Mouse (Mus musculus) cerebellum, adult 2 months (tissue): ENCODE results near the gene Ddx46. TPM values are rescaled to one million over a fixed set of nuclear protein-coding genes. Genes with fewer than 3 reads are reported as not detected.

Experiments
- DNase-seq, 2 experiments: peaks; one replicate each; pipeline ENCODE4 v3.0.0; 2021
- H3K27ac ChIP-seq: fragments of 200-500 bp; 2 replicates; pipeline ENCODE4 v1.5.1; 2012; ENCODE audit warnings: low read length, control low read depth, inconsistent platforms; ENCODE audit not compliant: insufficient read depth
- H3K27me3 ChIP-seq: fragments of 200-500 bp; 2 replicates; pipeline ENCODE4 v1.6.1; 2012; ENCODE audit warnings: inconsistent platforms, mild to moderate bottlenecking, low read length, moderate library complexity; ENCODE audit not compliant: control insufficient read depth, insufficient read depth
- H3K4me1 ChIP-seq: fragments of 200-500 bp; 2 replicates; pipeline ENCODE4 v1.6.1; 2011; ENCODE audit warnings: low read length; ENCODE audit not compliant: control insufficient read depth, insufficient read depth
- H3K4me3 ChIP-seq: fragments of 200-500 bp; replicated peaks from 2 replicates; pipeline ENCODE3; 2011; ENCODE audit warnings: mild to moderate bottlenecking, low read depth, low read length, control low read depth; ENCODE audit not compliant: insufficient read depth
- CTCF ChIP-seq: fragments of 200-500 bp; IDR thresholded peaks from 2 replicates; pipeline ENCODE4 v1.5.1; 2011; ENCODE audit warnings: low read depth, mild to moderate bottlenecking, control low read depth, low read length, moderate library complexity, borderline replicate concordance; ENCODE audit not compliant: insufficient read depth
- POLR2A ChIP-seq: fragments of 200-500 bp; IDR thresholded peaks from 2 replicates; pipeline ENCODE4 v1.6.1; 2011; ENCODE audit warnings: low read length, control low read depth, borderline replicate concordance; ENCODE audit not compliant: insufficient read depth
- WGBS: fragments of 180-500 bp; shearing (Covaris S2); methylation state at CpG from one replicate; pipeline ENCODE4 v1.1.7; 2018; 5-methylcytosine and 5-hydroxymethylcytosine counted together
- polyA plus RNA-seq: library from polyadenylated mRNA; depleted of rRNA; stranded (reverse); fragments of >200 nt; gene quantifications from 2 replicates; pipeline ENCODE4 v1.2.3, GENCODE M21; 2012

Gene Ddx46
- polyA plus RNA-seq, 1 experiment = 55.3 TPM

GRCm38 (mm10) chr13:55650098-55650497 lies 15.3 kb downstream of the Ddx46 start:
- Histone ChIP-seq H3K27me3 (no peaks in the 10 kb centered on the region), H3K4me1 (no peaks in the 10 kb centered on the region), H3K4me3 (no peak overlapping the region), H3K27ac (no peak overlapping the region)
- WGBS = 82% methylated on average over 12 of the region's 12 CpGs
- TF ChIP-seq POLR2A (no peak), CTCF (peak; percentile 19; the same call in 1 of the 2 replicates)
- DNase-seq = no peak

GRCm38 (mm10) chr13:55650980-55651379 lies 16.2 kb downstream of the Ddx46 start:
- H3K27ac ChIP-seq = no peak overlapping the region
- TF ChIP-seq CTCF (no peak), POLR2A (no peak)
- WGBS = 86% methylated on average over 6 of the region's 6 CpGs

GRCm38 (mm10) chr13:55668550-55668949 lies 33.7 kb downstream of the Ddx46 start:
- Histone ChIP-seq H3K4me1 (no peaks in the 10 kb centered on the region), H3K27me3 (no peaks in the 10 kb centered on the region), H3K27ac (no peak overlapping the region), H3K4me3 (no peak overlapping the region)
- DNase-seq = no peak
- TF ChIP-seq CTCF = peak; percentile 37; the same call in 1 of the 2 replicates
- no peak for TF ChIP-seq POLR2A
- 82% methylated on average over 6 of the region's 6 CpGs for WGBS

More at GRCm38 (mm10) chr13:55650980-55651379, 16.2 kb downstream of the Ddx46 start:
- H3K4me1 ChIP-seq = no peaks in the 10 kb centered on the region
- DNase-seq = no peak
- no peaks in the 10 kb centered on the region for H3K27me3 ChIP-seq
- no peak overlapping the region for H3K4me3 ChIP-seq

DNA sequence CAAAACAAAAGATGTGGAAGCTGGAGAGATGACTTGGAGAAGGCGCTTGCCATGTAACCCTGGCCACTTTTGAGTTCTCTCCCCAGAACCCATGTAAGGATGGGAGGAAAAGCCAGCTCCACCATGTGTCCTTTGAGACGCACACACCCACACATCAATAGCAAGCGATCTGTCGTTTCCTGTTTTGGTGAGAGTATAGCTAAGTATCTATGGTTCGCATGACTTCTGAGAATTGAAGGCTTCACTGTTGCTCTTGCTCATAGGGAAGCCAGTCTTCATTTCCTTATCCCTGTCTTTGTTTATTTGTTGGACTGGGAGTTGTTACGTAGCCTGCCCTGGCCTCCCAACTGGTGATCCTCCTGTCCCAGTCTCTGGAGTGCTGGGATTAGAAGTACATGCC lies 37.9 kb downstream of the Ddx46 start:
- TF ChIP-seq CTCF (no peak), POLR2A (no peak)
- 97% methylated on average over 6 of the region's 6 CpGs for WGBS

GRCm38 (mm10) chr13:55677364-55677763 lies 42.5 kb downstream of the Ddx46 start:
- Histone ChIP-seq H3K27ac (no peak overlapping the region), H3K27me3 (no peaks in the 10 kb centered on the region), H3K4me3 (no peak overlapping the region), H3K4me1 (no peaks in the 10 kb centered on the region)
- DNase-seq = no peak
- WGBS = 93% methylated on average over 8 of the region's 8 CpGs
- no peak for TF ChIP-seq CTCF
- TF ChIP-seq POLR2A = no peak

More for the DNA sequence above, 37.9 kb downstream of the Ddx46 start:
- no peak for DNase-seq
- Histone ChIP-seq H3K4me1 (no peaks in the 10 kb centered on the region), H3K4me3 (no peak overlapping the region), H3K27me3 (no peaks in the 10 kb centered on the region), H3K27ac (no peak overlapping the region)

DNA sequence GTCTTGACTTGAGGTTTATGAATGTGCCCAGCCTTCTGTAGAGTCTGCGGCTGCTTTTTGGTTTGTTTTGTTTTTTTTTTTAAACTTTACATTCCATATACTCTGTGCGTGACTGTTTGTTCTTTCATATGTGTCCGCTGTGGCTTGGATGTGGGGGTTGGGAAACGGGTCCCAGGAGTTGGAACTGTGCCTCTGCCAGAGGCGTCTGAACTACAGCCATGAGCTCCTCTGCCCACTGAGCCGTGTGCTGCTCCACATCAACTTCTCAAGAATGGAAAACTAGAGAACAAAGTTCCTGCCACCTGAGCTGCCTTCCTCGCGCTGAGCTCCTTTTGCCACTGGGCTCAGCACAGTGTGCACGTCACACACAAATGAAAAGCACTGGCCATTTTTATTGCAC lies 47.4 kb downstream of the Ddx46 start:
- H3K27me3 ChIP-seq = no peaks in the 10 kb centered on the region
- H3K4me3 ChIP-seq = no peak overlapping the region
- H3K27ac ChIP-seq = no peak overlapping the region
- TF ChIP-seq POLR2A (no peak), CTCF (no peak)
- H3K4me1 ChIP-seq = no peaks in the 10 kb centered on the region
- DNase-seq = no peak
- 46% methylated on average over 9 of the region's 9 CpGs for WGBS

GRCm38 (mm10) chr13:55683581-55683980 lies 48.8 kb downstream of the Ddx46 start:
- 93% methylated on average over 3 of the region's 3 CpGs for WGBS
- H3K27me3 ChIP-seq = no peaks in the 10 kb centered on the region
- no peak overlapping the region for H3K4me3 ChIP-seq

DNA sequence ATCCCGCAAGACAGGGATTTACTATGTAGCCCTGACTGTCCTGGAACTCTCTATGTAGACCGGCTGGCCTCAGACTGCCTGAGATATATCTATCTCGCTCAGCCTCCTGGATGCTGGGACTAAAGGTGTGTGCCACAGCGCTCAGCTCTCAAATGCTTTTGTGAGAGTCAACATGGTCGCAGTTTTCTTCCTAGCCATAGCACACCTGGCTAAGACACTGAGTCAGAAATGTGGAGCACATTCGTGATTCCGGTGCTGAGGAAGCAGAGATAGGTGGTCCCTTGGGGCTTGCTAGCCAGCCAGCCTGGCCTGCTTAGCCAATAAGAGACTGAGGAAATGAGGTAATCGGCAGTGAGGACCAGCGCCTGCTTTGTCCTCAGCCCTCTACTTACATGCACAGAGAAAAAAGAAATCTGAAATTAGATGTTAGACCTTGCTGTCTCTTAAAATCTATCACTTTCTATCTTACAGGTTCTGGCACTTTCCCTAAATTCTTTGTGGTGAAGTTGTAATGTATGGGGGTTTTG lies 51.3 kb downstream of the Ddx46 start:
- Histone ChIP-seq H3K27me3 (no peaks in the 10 kb centered on the region), H3K4me3 (no peak overlapping the region), H3K27ac (no peak overlapping the region), H3K4me1 (no peaks in the 10 kb centered on the region; the same call in 1 of the 2 replicates)
- 73% methylated on average over 9 of the region's 9 CpGs for WGBS
- no peak for TF ChIP-seq CTCF
- no peak for TF ChIP-seq POLR2A
- no peak for DNase-seq

More at GRCm38 (mm10) chr13:55683581-55683980, 48.8 kb downstream of the Ddx46 start:
- TF ChIP-seq CTCF (no peak), POLR2A (no peak)
- H3K27ac ChIP-seq = no peak overlapping the region
- no peaks in the 10 kb centered on the region; the same call in 1 of the 2 replicates for H3K4me1 ChIP-seq
- DNase-seq = no peak
